Mouse (Mus musculus) T-helper 17 cell (primary cell): ENCODE results near the gene Gimap5.

Source experiments
- in situ Hi-C, 2 experiments: fragments of 300-600 bp; cut with MboI, MseI; formaldehyde crosslinking; loops; 1 replicate in 1 of 2; 2 replicates in 1 of 2; pipeline ENCODE4 v1.15.1; 2025; ENCODE audit warnings: high pct_unique_total_duplicates in 2 of 2

Gene Gimap5

DNA sequence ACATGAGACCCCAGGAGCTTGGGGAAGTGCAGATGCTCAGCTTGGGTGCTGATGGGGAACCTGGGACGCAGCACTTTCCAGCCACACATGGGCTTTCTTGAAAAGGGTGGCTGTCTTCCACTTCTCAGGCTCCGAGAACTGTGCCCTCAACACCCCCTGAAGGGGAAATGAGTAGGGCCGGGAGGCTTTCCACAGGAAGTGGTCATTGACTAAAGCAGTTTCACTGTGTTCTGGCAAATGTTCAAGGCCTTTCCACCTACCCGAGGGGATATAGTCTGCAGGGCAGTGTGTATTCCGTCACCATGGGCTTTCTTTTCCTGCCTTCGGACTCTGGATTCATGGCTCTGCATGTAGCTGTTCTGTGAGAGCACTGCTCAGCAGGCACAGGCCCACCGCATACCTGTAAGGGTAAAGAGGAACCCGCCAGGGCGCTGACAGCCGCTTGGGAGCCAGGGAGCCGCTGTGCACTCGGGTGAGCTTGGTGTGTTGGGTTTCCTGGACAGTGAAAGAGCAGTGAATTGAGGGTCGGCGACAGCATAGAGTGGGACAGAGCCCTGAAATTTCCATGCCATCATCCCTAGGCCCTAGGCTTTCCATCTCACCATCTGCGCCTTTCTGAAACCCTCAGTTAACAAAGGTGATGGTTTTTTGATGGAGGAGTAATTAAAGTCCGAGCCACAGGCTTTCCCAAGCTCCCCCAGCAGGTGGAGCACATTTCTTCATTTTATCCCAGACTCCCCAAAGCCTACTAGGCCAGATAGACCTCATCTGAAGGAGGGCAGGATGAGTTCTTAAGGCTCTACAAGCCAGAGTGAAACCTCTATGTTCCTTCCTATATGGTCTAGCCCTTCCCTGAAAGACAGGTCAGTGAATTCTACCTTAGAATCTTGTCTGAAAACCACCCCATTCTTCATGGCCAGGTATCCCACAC, at the start of gene Gimap5:
Gene Gimap5, plus strand, starts transcription at position 239 of the 931 bp plus-strand sequence.
- in situ Hi-C loops = loop anchor here in 1 of 2 experiments (10.0 kb wide), 1 partner anchor 61 kb away; the partner anchor contains the start of gene Gimap4

DNA sequence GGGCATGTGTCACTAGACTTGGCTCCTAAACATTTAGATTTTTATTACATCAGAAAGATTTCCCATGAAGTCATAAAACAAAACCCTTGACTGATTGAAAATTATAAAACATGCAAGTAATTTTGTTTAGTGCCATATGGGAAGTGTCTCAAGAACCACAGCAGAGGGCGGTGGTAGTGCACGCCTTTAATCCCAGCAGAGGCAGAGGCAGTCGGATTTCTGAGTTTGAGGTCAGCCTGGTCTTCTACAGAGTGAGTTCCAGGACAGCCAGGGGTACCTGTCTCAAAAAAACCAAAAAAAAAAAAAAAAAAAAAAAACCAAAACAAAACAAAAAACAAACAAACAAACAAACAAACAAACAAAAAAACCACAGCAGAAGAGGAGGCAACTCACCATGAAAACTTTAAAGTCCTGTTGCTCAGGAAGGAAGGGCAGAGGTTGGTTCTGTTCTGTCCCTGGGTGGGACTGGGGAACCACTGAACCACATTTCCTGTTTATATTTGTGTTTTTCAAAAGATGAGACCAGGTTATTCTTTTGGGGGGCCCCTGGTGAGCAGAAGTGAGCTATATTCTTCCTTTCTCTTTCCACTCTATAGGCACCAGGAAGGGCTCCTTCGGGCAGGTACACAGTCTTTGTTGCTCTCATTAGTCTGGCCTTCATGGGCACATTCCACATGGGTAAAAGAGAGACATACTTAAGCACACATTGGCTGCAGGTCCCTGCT, 49.0 kb upstream of the Gimap5 start:
- in situ Hi-C loops = no loop called here

DNA sequence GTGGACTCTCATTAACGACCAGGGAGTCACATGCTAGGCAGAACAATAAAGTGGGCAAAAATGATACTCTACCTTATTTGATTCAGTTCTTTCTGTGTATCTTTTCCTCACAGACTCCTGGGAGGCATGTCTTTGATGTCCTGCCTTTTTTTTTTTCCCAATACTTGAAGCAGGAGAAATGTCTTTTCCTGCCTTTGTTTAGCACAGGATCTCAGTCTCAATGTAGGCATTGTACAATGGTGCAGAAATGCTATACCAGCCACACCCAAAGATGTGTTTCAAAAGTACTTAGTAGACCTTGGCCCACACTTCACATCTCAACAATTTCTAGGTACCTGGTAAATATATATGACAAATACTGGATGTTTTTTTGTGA, 48.5 kb upstream of the Gimap5 start:
- in situ Hi-C loops = no loop called here

DNA sequence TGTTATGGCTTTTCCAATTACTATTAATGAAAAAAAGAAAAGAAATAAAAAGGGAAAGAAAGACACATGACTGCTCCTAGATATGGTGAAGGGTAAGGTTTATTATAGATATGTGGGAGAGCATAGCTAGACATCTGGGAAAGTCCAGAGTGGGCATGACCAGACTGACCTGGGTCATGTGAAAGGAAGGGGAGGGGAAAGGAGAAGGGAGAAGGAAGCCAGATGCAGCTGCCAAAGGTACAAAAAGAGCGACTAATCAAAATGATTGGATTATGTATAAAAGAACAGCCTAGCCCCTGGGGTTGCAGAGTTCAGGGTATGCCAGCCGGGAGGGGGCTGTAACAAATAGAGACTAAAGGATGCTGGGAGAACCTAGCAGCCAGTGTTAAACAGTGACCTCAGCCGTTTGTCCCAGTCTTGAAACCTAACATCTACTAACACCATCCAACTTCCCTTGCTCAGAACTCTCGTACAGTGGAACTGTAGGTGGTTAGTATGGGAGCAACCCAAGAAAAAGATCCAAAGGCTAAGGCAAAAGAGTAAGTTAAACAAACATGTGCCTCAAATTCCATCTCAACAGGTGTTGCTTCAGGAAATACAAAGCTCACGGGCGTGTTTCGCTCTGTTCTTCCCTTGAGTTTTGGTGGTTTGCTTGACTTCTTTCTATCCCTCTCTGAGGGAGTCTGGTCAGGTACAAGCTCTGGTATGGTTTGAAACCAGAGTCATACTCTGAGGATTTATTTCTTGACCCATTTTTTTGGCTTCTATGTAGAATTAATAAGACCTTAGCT, 47.7 kb upstream of the Gimap5 start:
- in situ Hi-C loops = no loop called here

DNA sequence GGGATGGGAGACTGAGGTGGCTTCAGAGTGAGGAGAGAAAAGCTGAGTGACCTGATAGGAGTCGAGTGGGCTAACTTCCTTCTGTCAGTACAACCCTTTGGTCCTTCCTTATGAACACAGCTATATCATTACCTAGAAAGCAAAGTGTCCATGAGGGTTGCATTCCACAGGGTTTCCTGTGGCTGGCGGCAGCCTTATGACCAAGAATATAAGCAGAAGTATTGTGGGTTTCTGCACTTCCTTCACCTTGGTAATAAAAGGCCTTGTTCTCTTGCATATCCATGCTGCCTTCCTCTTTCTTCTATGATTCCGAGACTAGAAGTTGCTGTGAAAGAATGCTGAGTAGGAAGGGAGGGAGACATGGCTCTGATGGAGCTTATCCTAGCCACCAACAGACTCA, 47.1 kb upstream of the Gimap5 start:
- in situ Hi-C loops = no loop called here

DNA sequence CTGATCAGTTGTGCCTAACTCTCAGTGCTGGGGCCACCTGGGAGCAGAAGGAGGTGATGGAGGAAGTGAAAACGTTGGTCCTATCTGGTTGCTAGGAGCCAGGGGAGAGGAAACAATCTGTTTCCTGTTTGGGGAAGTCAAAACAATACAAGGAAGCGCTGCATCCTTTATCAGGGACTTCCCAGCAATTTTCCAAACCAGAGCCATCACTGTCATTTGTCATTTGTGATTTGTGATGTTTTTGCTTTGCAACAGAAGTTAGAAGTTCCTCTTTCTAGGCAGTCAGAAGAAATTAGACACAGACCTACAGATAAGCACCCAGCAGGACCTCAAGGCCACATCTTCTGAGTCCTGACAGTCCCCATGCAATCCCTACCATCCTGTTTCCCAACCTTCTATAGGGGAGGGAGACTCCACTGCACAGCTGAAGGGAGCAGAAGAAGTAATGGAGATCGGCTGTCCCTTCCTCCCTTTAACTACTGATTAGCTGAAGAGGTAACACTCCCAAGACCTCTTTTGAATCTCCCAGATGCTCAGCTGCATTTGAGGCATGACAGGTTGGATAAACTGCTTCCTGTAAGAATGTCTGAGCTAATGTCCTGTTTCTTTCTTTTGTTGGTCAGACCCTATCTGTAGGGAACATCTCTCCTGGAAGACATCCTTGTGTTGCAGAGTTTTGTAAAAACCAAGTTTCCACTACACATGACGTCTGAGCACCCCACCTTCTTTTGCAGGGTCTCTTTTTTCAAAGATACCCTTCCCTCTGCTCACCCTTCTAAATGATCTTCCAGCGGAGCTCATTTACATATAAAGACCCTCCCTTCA, 45.5 kb upstream of the Gimap5 start:
- in situ Hi-C loops = loop anchor here (5.0 to 25.0 kb wide), 3 partner anchors 53 to 1046 kb away; partner anchors contain the start of gene Gimap8 (in 1 of the 2)

DNA sequence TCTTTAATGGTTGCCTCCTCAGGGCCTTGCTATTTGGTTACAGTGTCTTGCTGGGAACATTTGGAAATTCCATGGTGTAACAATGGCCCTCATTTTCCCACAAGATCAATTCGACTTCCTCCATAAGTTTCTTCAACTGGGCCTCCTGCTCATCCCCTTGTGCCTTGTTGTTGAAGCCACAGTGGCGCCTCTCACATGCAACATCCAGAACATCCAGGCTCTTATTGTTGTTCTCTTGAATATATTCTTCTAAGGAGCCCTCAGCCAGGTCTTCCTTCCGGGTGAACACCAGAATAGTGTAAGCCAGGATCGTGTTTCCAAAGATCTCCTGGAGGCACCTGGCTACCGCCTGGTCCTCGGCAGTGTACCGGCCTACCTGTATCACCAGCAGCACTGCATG, 43.9 kb upstream of the Gimap5 start:
- in situ Hi-C loops = loop anchor here (5.0 to 25.0 kb wide), 3 partner anchors 55 to 1047 kb away; partner anchors contain the start of gene Gimap8 (in 1 of the 2)

DNA sequence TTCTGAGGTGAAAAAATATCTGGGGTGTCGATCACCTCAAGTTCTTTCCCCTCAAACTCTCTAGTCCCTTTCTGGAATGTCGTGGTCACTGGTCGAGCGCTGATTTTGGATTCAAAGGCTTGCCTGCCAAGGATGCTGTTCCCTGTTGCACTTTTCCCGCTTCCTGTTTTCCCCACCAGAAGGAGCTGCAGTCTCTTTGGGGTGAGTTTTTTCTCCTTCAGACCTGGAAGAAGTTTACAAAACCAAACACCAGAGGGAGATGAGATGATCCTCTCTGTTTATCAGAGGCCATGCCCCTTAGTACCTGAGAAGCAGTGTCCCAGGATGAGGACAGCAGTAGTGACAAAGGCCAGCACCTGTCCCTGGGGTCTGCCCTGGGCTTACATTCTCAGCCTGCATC, 43.4 kb upstream of the Gimap5 start:
- in situ Hi-C loops = loop anchor here (5.0 to 25.0 kb wide), 3 partner anchors 55 to 1048 kb away; partner anchors contain the start of gene Gimap8 (in 1 of the 2)

DNA sequence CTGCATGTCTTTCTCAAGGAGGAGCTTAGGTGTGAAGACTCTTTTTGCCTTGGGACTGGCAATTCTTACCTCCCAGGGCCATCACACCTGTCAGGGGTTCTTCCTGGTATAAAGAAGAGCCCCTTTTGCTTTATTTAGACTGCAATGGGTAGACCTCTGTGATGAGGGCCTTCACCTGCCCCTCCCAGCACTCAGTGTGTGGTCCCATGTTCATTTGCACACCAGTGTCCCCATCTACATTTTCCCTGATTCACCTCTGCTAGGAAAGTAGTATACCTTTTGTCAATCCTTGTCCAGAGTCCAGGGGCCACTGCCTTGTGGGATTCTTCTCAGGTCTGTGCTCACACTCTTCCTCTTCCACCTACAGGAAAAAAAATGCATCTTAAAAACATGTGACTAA, 41.9 kb upstream of the Gimap5 start:
- in situ Hi-C loops = loop anchor here (5.0 to 25.0 kb wide), 3 partner anchors 57 to 1049 kb away; partner anchors contain the start of gene Gimap8 (in 1 of the 2)

DNA sequence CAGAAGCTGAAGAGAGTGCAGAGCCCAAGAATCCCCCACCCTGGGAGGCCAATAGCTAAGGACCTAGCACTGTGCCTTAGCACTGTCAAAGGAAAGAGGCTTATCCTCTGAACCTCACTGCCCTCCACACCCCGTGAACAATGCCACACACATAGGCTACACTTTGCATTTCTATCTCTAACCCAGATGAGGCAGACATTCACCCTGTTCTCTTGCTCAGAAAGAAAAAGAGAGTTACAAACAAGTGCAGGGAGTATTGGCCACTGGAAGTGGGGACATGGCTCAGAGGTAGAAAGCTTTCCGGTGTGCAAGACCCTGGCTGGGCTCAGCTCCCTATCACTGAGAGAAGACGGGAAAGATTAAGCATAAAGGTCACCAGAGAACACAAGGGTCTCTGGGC, 39.9 kb upstream of the Gimap5 start:
- in situ Hi-C loops = loop anchor here (10.0 to 25.0 kb wide), 2 partner anchors 944 to 1051 kb away; no protein-coding TSS in a partner anchor

DNA sequence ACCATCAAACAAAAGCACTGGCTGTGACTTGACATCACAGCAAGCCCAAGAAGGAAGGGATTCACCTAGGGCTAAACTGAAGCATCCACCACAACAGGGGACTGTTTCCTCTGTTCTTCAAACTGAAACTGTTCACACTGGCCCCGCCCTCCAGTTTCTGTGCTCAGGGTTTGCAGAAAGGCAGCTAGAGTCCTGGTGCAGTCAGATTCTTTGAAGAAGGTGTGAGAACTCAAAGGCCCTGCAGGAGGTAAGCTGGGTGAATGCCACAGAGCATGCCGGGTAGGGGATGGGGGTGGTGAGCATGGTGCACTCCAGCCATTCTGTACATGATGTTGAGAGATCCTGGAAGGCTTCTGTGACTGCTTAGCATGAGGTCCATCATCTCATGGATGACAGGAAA, 27.5 kb upstream of the Gimap5 start, which contains the start of the genes Gm28053 and Gimap7:
Gene Gm28053, plus strand, starts transcription at position 153 of the 400 bp plus-strand sequence.
Gene Gimap7, plus strand, starts transcription at position 167 of the 400 bp plus-strand sequence.
- in situ Hi-C loops = loop anchor here in 1 of 2 experiments (10.0 to 25.0 kb wide), 2 partner anchors 956 to 1034 kb away; no protein-coding TSS in a partner anchor

DNA sequence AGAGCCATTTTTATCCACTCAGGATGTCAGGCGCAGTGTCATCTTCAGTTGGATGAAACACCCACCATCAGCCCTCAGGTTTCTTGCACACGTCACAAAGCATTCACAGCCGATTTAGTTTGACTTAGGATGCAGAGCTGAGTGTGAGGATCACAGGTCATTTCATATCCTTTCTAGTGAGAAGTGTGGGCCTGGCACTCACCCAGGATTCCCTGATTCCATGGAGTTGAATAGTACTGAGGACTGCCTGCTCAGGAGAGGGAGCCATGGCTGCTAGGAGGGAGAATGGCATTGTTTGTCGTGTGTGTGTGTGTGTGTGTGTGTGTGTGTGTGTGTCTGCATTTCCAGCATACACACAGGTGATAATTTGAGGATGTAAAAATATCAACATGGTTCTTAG, 25.7 kb upstream of the Gimap5 start:
- in situ Hi-C loops = loop anchor here in 1 of 2 experiments (25.0 kb wide), 1 partner anchor 958 kb away; no protein-coding TSS in a partner anchor

DNA sequence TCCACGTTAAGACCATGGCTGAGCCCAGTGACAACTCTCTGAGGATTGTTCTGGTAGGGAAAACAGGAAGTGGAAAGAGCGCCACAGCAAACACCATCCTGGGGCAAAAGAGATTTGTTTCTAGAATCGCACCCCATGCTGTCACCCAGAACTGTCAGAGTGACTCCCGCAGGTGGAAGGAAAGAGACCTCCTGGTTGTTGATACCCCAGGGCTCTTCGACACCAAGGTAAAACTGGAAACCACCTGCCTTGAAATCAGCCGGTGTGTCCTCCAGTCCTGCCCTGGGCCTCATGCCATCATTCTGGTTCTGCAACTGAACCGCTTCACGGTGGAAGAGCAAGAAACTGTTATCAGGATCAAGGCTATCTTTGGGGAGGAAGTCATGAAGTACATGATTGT, 22.5 kb upstream of the Gimap5 start:
- in situ Hi-C loops = loop anchor here in 1 of 2 experiments (25.0 kb wide), 1 partner anchor 961 kb away; no protein-coding TSS in a partner anchor

DNA sequence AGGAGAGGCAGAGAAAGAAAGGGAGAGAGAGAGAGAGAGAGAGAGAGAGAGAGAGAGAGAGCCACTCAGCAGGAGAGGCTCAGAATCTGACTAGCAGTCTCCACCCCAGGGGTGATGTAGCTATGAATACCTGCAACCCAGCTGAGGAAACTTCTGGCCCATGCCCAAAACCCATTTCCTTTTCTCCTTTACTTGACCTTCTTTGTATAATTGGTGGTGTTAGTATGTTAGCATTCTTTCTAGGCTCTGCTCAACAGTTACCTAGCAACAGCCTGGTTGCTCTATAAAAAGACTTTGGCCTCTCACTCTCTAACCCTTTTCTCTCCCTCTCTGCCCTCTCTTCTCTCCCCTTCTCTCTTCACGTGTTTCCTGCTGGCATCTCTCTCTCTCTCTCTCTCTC, 20.5 kb upstream of the Gimap5 start:
- in situ Hi-C loops = no loop called here

DNA sequence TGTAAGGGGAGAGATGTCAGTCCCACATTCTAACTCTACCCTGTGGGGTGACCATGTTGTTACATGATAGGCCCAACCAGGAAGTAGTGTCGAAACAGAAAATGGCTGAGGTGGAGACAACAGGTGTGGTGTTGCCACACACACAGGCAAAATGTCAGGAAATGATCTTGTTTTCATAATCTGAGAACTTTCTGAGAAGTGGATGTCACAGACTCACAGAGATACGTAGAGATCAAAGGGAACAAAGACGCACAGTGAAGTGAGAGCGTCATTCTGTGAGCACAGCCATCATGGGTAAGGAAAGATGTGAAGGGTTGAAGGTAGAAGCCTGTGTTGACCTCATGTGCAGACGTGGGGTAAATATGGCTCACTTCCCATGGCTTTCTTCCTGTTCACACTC, 18.2 kb upstream of the Gimap5 start:
- in situ Hi-C loops = no loop called here

DNA sequence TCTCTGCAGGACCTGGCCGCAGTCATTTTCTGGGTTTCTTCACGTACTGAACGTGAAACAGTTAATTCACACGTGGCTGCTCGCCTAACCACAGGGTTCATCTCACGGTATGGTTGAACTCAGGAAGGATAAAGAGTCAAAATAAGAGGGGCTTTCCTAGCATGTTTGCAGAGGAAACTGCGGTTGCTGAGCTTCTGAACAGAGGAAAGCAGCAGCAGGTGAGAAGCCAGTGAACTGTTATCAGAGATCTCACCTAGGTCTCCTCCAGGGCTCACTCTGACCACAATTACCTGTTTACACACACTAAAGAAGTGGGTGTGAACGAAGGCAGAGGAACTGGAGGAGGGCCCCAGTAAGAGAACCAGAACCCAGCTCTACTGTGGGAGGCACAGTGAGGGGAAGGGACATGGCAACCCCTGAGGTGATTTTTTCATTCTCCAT, 13.1 kb upstream of the Gimap5 start:
- in situ Hi-C loops = no loop called here

DNA sequence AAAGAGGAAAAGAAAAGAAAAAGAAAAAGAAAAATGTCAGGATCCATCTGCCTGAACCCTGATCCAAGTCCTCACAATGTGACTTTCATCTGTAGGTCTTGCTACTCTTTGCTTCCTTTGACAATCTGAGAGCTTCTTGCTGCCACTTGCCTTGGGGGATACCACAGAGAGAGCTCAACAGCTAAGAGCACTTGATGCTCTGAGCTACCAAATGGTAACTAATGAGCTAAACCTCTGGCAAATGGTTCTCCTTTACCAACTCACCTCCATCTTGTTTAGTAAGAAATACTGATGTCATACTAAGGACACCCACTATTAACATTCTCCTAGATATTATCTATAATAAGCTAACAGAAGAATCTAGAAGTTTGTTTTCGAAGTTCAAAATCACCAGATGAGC, 12.3 kb upstream of the Gimap5 start:
- in situ Hi-C loops = no loop called here

DNA sequence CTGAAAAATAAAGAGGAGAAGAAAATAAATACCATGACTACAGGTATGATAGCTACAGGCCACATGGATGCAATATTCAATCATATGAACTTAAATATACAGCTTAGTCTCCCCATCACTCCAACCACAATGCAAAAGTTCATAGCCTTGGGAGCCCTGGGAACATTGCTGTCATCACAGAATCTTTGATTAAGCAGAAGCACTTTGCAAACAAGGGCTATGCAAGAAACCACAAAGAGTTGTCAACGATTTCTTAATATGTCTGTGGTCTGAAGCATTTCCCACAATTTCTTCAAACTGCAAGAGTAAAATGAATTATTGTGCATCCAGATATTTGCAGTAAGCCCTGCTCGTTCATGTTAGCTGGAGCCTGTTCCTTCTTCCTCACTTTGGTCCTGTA, 8.9 kb upstream of the Gimap5 start:
- in situ Hi-C loops = loop anchor here in 1 of 2 experiments (5.0 kb wide), 1 partner anchor 90 kb away; the partner anchor contains the start of gene Gimap8

DNA sequence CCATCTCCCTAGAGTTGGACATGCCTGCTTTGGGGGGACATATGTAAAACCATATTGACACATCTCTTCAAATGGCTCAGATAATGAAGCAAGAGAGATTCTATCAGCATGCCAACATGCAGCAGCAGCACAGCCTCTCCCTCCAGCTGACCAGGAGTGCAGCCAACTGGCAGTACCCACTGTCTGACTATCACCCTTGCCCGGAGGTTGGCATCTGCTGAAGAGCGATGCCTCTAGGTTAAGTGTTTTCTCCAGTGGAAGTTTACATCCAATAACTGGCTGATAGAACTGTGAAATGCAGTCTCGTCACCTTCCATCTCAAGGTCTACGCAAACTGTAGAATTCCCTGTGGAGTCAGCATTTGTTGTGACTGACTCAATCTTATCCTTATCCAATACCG, 8.3 kb upstream of the Gimap5 start:
- in situ Hi-C loops = loop anchor here in 1 of 2 experiments (5.0 kb wide), 1 partner anchor 90 kb away; the partner anchor contains the start of gene Gimap8
